Comparison of ENCODE assay signal across 24 mouse cellular contexts in the genomic region with DNA sequence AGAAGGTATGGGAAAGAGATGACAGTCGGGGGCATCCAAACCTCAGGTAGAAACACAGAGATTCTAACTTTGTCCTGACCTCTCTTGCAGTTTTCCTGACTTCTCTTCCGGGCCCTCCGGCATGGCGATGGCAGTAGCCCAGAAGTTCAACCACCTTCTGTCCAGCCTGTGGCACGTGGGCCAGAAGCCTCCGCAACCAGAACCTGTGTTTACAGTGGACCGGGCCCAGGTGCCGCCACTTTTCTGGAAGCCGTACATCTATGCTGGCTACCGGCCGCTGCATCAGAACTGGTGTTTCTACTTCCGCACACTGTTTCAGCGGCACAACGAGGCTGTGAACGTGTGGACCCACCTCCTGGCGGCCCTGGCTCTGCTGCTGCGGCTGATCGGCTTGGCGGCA. TPM values are rescaled to one million over a fixed set of nuclear protein-coding genes. Genes with fewer than 3 reads are reported as not detected.
DNase-seq lines count a peak whose midpoint lies in the region; ATAC-seq and TF ChIP-seq lines count a peak whose summit lies in the region.
"Had no signal": no experiment of that assay in that cellular context is flagged by ENCODE, and none has a peak within 500 bp of the region (broad histone marks: within the 10 kb centered on the region; RNA-seq: fewer than 3 reads in every experiment).

No protein-coding gene starts in this region.

- H3K9me3 ChIP-seq in liver, embryonic 13.5 days (replicated peaks), result no peaks in the 10 kb centered on the region
- H3K9me3 ChIP-seq in E14TG2a.4 (ENCODE audit: low read length) (no peaks in the 10 kb centered on the region), G1E (replicated peaks) (no peaks in the 10 kb centered on the region)
- H3K9me3 ChIP-seq in forebrain, postnatal 0 days (ENCODE audit: low read length), result no peaks in the 10 kb centered on the region
- H3K9me3 ChIP-seq: embryonic facial prominence, embryonic 15.5 days; forebrain, embryonic 10.5 days; heart, embryonic 15.5 days; hindbrain, embryonic 13.5 days had no signal

- no peaks in the 10 kb centered on the region for H3K27me3 ChIP-seq in liver, embryonic 13.5 days
- H3K27me3 ChIP-seq in E14TG2a.4 (ENCODE audit: insufficient read depth, low read length) (peaks cover 13% of the 10 kb centered on the region), G1E (ENCODE audit: insufficient read depth, low read length) (no peaks in the 10 kb centered on the region)
- H3K27me3 ChIP-seq in forebrain, postnatal 0 days (ENCODE audit: insufficient read depth, low read length), result no peaks in the 10 kb centered on the region
- H3K27me3 ChIP-seq: embryonic facial prominence, embryonic 15.5 days; heart, embryonic 15.5 days had no signal

- H3K36me3 ChIP-seq in liver, embryonic 13.5 days, result peaks cover 12% of the 10 kb centered on the region
- H3K36me3 ChIP-seq in E14TG2a.4 (ENCODE audit: insufficient read depth, low read length), result no peaks in the 10 kb centered on the region
- H3K36me3 ChIP-seq in G1E (replicated peaks), result peaks cover 44% of the 10 kb centered on the region
- peaks cover 19% of the 10 kb centered on the region for H3K36me3 ChIP-seq in forebrain, postnatal 0 days (ENCODE audit: insufficient read depth)
- H3K36me3 ChIP-seq: forebrain, embryonic 10.5 days; heart, embryonic 15.5 days had no signal

- peak; percentile 88 for DNase-seq in heart, adult 11 months
- no peak for DNase-seq in heart, adult 9 months (ENCODE audit: low spot score in 2 of 2)
- DNase-seq in liver, embryonic 13.5 days, result no peak
- no peak for DNase-seq in liver
- DNase-seq in G1E (ENCODE audit: low spot score), result no peak
- no peak for DNase-seq in forebrain, postnatal 0 days
- DNase-seq in urinary bladder, postnatal 25 days (ENCODE audit: low spot score), result no peak
- DNase-seq: adrenal gland, postnatal 10 days; cerebellum, adult 18-20 months; cerebellum, postnatal 10 days; embryo, embryonic 11 days; gastrocnemius, postnatal 36 days; heart, adult 18-20 months; heart, postnatal 14 days had no signal

- peak overlapping the region; percentile 89 for H3K27ac ChIP-seq in liver, embryonic 13.5 days
- no peak overlapping the region for H3K27ac ChIP-seq in forebrain, postnatal 0 days (ENCODE audit: low read depth, low read length)
- H3K27ac ChIP-seq: embryonic facial prominence, embryonic 15.5 days; forebrain, embryonic 10.5 days; heart, embryonic 15.5 days; hindbrain, embryonic 13.5 days; hindbrain, postnatal 0 days had no signal

- H3K4me2 ChIP-seq in liver, embryonic 13.5 days, result 0 out of 2 replicates have a peak overlapping the region, but pooled peaks have one; percentile 38
- no peak overlapping the region for H3K4me2 ChIP-seq in forebrain, postnatal 0 days (ENCODE audit: low read depth)
- H3K4me2 ChIP-seq: embryonic facial prominence, embryonic 15.5 days; heart, embryonic 11.5 days; heart, embryonic 15.5 days; hindbrain, embryonic 13.5 days had no signal

- ATAC-seq in liver, embryonic 13.5 days (ENCODE audit: low read depth), result no peak
- no peak for ATAC-seq in G1E (ENCODE audit: extremely low read depth, insufficient number of reproducible peaks, low FRiP score, poor library complexity, severe bottlenecking)
- no peak for ATAC-seq in forebrain, postnatal 0 days
- ATAC-seq: forebrain, embryonic 14.5 days; hindbrain, postnatal 0 days had no signal

- 88% methylated on average over 19 of the region's 19 CpGs for WGBS in liver, embryonic 13.5 days (ENCODE audit: insufficient replicate concordance)
- 89% methylated on average over 19 of the region's 19 CpGs for WGBS in forebrain, postnatal 0 days

- H3K4me3 ChIP-seq in liver, embryonic 13.5 days (replicated peaks), result no peak overlapping the region
- H3K4me3 ChIP-seq in E14TG2a.4 (replicated peaks; ENCODE audit: low read length) (peak overlapping the region; percentile 68), G1E (ENCODE audit: low read depth, low read length) (peak overlapping the region; percentile 48; the same call in 1 of the 2 replicates)
- H3K4me3 ChIP-seq in forebrain, postnatal 0 days (ENCODE audit: low read depth, low read length), result no peak overlapping the region
- H3K4me3 ChIP-seq: embryonic facial prominence, embryonic 15.5 days; erythroblast, embryonic 14.5 days; forebrain, embryonic 10.5 days; heart, embryonic 15.5 days; hindbrain, embryonic 13.5 days had no signal

- peaks cover 85% of the 10 kb centered on the region for H3K4me1 ChIP-seq in liver, embryonic 13.5 days (replicated peaks)
- peaks cover 41% of the 10 kb centered on the region for H3K4me1 ChIP-seq in E14TG2a.4 (replicated peaks; ENCODE audit: low read depth, low read length)
- H3K4me1 ChIP-seq in G1E (ENCODE audit: insufficient read depth, low read depth, low read length), result peaks cover 59% of the 10 kb centered on the region
- H3K4me1 ChIP-seq in forebrain, postnatal 0 days (ENCODE audit: insufficient read depth), result no peaks in the 10 kb centered on the region

- TF ChIP-seq CTCF in E14TG2a.4 (conservative IDR thresholded peaks at IDR 0.05; ENCODE audit: low read length), result no peak
- TF ChIP-seq CTCF in G1E (IDR thresholded peaks at IDR 0.05; ENCODE audit: low read depth, low read length), result no peak
- TF ChIP-seq CTCF in forebrain, postnatal 0 days (IDR thresholded peaks at IDR 0.05; ENCODE audit: low read depth), result no peak

- H3K9ac ChIP-seq in liver, embryonic 13.5 days, result no peak overlapping the region
- no peak overlapping the region for H3K9ac ChIP-seq in forebrain, postnatal 0 days
- H3K9ac ChIP-seq: embryonic facial prominence, embryonic 15.5 days; heart, embryonic 15.5 days; hindbrain, embryonic 13.5 days had no signal

RNA-seq across cellular contexts. Expression of gene Aunip, which starts 4.1 kb away (rescaled TPM):
- polyA plus RNA-seq in liver, embryonic 13.5 days (2015; fragmentation: Nextera tagmentation; extraction: Ambion mirVana), result 25.4 and 30.6 TPM in 2 replicates
- total RNA-seq in G1E (2014; fragmentation: Nextera tagmentation) (8.5 and 12.1 TPM in 2 replicates), G1E (2017) (18.7 and 20.2 TPM in 2 replicates)
- 7.1 and 8.1 TPM in 2 replicates for polyA plus RNA-seq in G1E (2012)
- 1.2 and 1.8 TPM in 2 replicates for total RNA-seq in forebrain, postnatal 0 days (2014; rRNA removed)
- polyA plus RNA-seq in forebrain, postnatal 0 days (2015; fragmentation: Nextera tagmentation; extraction: Ambion mirVana), result 1.1 and 1.3 TPM in 2 replicates
- total RNA-seq: gastrocnemius, adult 8-10 months had no signal

RNA-seq across cellular contexts. Expression of gene Paqr7, which starts 10.2 kb away (rescaled TPM):
- polyA plus RNA-seq in liver, embryonic 13.5 days (2015; fragmentation: Nextera tagmentation; extraction: Ambion mirVana), result 6.5 and 7.4 TPM in 2 replicates
- total RNA-seq in G1E (2014; fragmentation: Nextera tagmentation), result 6.0 and 10.3 TPM in 2 replicates
- total RNA-seq in G1E (2017), result 7.0 and 9.2 TPM in 2 replicates
- 13.1 and 14.8 TPM in 2 replicates for polyA plus RNA-seq in G1E (2012)
- 33.9 and 36.6 TPM in 2 replicates for total RNA-seq in forebrain, postnatal 0 days (2014; rRNA removed)
- polyA plus RNA-seq in forebrain, postnatal 0 days (2015; fragmentation: Nextera tagmentation; extraction: Ambion mirVana), result 21.3 and 28.1 TPM in 2 replicates
- polyA plus RNA-seq: erythroblast, embryonic 14.5 days had no signal

RNA-seq across cellular contexts. Expression of gene Mtfr1l, which starts 28.5 kb away (rescaled TPM):
- 53.7 and 59.2 TPM in 2 replicates for polyA plus RNA-seq in liver, embryonic 13.5 days (2015; fragmentation: Nextera tagmentation; extraction: Ambion mirVana)
- total RNA-seq in G1E (2014; fragmentation: Nextera tagmentation), result 103 and 119 TPM in 2 replicates
- 55.6 and 68.0 TPM in 2 replicates for total RNA-seq in G1E (2017)
- 54.5 and 59.1 TPM in 2 replicates for polyA plus RNA-seq in G1E (2012)
- 116 and 119 TPM in 2 replicates for total RNA-seq in forebrain, postnatal 0 days (2014; rRNA removed)
- 191 and 194 TPM in 2 replicates for polyA plus RNA-seq in forebrain, postnatal 0 days (2015; fragmentation: Nextera tagmentation; extraction: Ambion mirVana)

RNA-seq across cellular contexts. Expression of gene Stmn1, which starts 38.6 kb away (rescaled TPM):
- polyA plus RNA-seq in liver, embryonic 13.5 days (2015; fragmentation: Nextera tagmentation; extraction: Ambion mirVana), result 514 and 581 TPM in 2 replicates
- 171 and 196 TPM in 2 replicates for total RNA-seq in G1E (2014; fragmentation: Nextera tagmentation)
- 804 and 935 TPM in 2 replicates for total RNA-seq in G1E (2017)
- polyA plus RNA-seq in G1E (2012), result 93.2 and 179 TPM in 2 replicates
- 2,537 and 3,460 TPM in 2 replicates for total RNA-seq in forebrain, postnatal 0 days (2014; rRNA removed)
- 7,274 and 8,446 TPM in 2 replicates for polyA plus RNA-seq in forebrain, postnatal 0 days (2015; fragmentation: Nextera tagmentation; extraction: Ambion mirVana)

RNA-seq across cellular contexts. Expression of gene Selenon, which starts 45.3 kb away (rescaled TPM):
- polyA plus RNA-seq in liver, embryonic 13.5 days (2015; fragmentation: Nextera tagmentation; extraction: Ambion mirVana), result 1.8 and 2.3 TPM in 2 replicates
- not detected in 2 replicates for total RNA-seq in G1E (2014; fragmentation: Nextera tagmentation)
- 0.05 and 0.12 TPM in 2 replicates for total RNA-seq in G1E (2017)
- 0.04 TPM in 1 of 2 replicates, not detected in the other for polyA plus RNA-seq in G1E (2012)
- total RNA-seq in forebrain, postnatal 0 days (2014; rRNA removed), result 17.1 and 17.9 TPM in 2 replicates
- 11.8 and 13.4 TPM in 2 replicates for polyA plus RNA-seq in forebrain, postnatal 0 days (2015; fragmentation: Nextera tagmentation; extraction: Ambion mirVana)

Comparison
In these comparisons a context has a peak if more than half of its experiments do, and no peak if none do; other contexts are left out.
1. H3K4me3 ChIP-seq: peak in E14TG2a.4 (single experiment) and G1E (single experiment); none in liver, embryonic 13.5 days (single experiment) and forebrain, postnatal 0 days (single experiment).